Mouse (Mus musculus): Measurements from ENCODE around the gene Clstn2. TPM values are rescaled to one million over a fixed set of nuclear protein-coding genes. Genes with fewer than 3 reads are reported as not detected.

The Clstn2 gene
- total and polyA plus RNA-seq, 2 experiments from 2014 or later, result 10.1 to 51.6 TPM

DNA sequence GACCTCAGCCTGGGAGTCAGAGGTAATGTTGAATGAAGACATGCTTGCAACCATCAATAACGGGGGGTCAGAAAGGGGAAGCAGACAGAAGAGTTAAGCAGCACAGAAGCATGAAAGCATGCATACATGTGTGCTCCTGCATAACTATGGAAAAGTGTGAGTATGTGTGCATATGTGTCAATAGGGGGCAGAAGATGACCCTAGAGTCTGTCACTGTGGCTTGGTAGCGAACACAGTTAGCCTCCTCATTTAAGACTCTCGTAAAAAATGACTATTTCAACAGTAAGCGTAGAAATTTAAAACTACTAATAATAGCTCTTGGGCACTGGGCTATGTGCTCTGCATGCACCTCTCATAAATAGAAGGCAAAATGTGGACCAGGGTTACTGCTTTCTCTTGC is 573.2 kb downstream of the Clstn2 start:
- H3K4me3 ChIP-seq (ENCODE audit: low read length), result no peak overlapping the region
- no peaks in the 10 kb centered on the region for H3K9me3 ChIP-seq (ENCODE audit: low read length)
- no peak overlapping the region for H3K4me2 ChIP-seq (ENCODE audit: low read depth, low read length)
- 72% methylated on average over 4 of the region's 4 CpGs for WGBS
- no peak overlapping the region for H3K9ac ChIP-seq (replicated peaks; ENCODE audit: low read length)
- no peak for ATAC-seq
- no peak for DNase-seq (ENCODE audit: low spot score)
- H3K36me3 ChIP-seq (ENCODE audit: insufficient read depth, low read length), result no peaks in the 10 kb centered on the region
- no peak overlapping the region for H3K27ac ChIP-seq
- 0 out of 2 replicates have a peak, but pooled peaks cover 3% of the 10 kb centered on the region for H3K27me3 ChIP-seq (ENCODE audit: insufficient read depth, low read length)
- H3K4me1 ChIP-seq (ENCODE audit: insufficient read depth, low read length), result no peaks in the 10 kb centered on the region
- peak; percentile 62 for TF ChIP-seq CTCF (IDR thresholded peaks at IDR 0.05; ENCODE audit: low read depth)

DNA sequence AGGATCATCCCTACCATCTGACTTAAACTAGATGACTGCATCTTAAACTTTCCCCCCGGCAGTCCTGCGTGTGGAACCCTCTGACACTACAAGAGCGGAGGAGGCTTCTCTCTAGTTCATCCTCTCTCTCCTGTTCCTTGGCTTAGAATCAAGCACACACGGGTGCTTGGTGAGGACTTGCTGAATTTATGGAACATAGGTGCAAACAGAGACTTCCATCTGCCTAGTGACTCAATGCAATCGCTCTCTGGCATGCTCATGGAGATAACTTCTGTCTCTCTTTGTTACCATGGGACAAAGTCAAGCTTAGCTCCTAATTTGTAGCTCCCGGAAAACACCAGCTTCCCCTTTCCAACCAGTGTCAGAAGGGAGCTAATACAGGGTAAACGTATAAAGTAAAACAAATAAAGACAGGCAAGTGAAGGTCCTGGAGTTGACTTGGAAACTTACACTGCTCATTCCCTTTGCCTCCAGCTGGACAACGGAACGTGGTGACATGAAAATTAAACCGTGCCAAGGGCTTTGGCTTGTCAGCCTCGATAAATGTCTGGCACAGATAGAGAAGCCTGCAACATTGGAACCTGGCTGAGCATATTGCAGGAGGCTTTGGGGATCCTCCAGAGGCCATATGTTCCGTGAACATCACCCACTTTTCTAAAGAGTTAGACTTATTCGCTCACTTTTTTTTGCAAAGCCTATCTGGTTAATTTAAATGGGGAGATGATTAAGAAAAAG is 583.5 kb downstream of the Clstn2 start:
- 57% methylated on average over 13 of the region's 13 CpGs for WGBS
- TF ChIP-seq CTCF (IDR thresholded peaks at IDR 0.05; ENCODE audit: low read depth), result no peak
- DNase-seq (ENCODE audit: low spot score) (peak; percentile 71), ATAC-seq (no peak)
- H3K4me2 ChIP-seq (ENCODE audit: low read depth, low read length), result no peak overlapping the region
- no peaks in the 10 kb centered on the region for H3K9me3 ChIP-seq (ENCODE audit: low read length)
- H3K36me3 ChIP-seq (ENCODE audit: insufficient read depth, low read length), result no peaks in the 10 kb centered on the region
- no peaks in the 10 kb centered on the region for H3K27me3 ChIP-seq (ENCODE audit: insufficient read depth, low read length)
- H3K27ac ChIP-seq, result no peak overlapping the region
- no peaks in the 10 kb centered on the region for H3K4me1 ChIP-seq (ENCODE audit: insufficient read depth, low read length)
- H3K9ac ChIP-seq (replicated peaks; ENCODE audit: low read length), result no peak overlapping the region
- H3K4me3 ChIP-seq (ENCODE audit: low read length), result no peak overlapping the region

DNA sequence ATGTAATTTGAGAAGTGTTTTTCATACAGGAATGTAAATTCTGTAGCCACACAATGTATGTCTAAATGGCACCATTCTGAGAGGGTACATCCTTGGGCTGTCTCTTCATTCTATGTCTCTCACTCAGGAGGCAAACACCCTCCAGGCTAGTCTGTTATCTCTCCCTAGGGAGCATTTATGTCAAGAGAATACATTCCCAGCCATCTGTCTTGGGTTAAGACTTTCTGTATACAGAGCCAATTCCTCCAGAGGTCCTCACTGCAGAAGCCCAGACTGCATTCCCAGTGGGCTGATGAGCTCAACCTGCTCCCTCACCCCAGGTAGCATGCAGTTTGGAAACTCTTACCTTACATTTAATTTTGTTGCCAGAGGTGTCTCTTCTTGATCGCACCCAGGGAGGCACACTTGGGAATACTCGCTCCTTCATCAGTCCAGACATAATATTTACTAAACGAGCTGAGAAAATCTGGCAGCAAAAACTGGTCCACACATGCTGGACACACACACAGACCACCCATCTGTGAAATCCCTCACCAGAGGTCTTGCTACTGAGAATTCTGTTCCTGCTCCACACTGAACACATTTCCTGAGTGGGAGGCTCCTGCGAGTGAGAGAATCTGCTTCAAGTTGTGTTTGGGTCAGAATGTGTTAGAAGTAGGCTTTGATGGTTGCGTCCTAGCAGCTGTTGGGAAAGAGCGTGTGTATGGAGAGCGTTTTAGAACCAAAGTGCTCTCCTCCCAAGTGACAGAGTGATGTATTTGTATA is 592.9 kb downstream of the Clstn2 start:
- no peak overlapping the region for H3K9ac ChIP-seq (replicated peaks; ENCODE audit: low read length)
- H3K9me3 ChIP-seq (ENCODE audit: low read length), result no peaks in the 10 kb centered on the region
- H3K4me3 ChIP-seq (ENCODE audit: low read length), result no peak overlapping the region
- no peak overlapping the region for H3K27ac ChIP-seq
- H3K4me1 ChIP-seq (ENCODE audit: insufficient read depth, low read length), result no peaks in the 10 kb centered on the region
- H3K27me3 ChIP-seq (ENCODE audit: insufficient read depth, low read length), result no peaks in the 10 kb centered on the region
- no peaks in the 10 kb centered on the region for H3K36me3 ChIP-seq (ENCODE audit: insufficient read depth, low read length)
- TF ChIP-seq CTCF (IDR thresholded peaks at IDR 0.05; ENCODE audit: low read depth), result no peak
- 40% methylated on average over 7 of the region's 7 CpGs for WGBS
- H3K4me2 ChIP-seq (ENCODE audit: low read depth, low read length), result no peak overlapping the region
- DNase-seq (ENCODE audit: low spot score) (peak; percentile 24), ATAC-seq (no peak)

DNA sequence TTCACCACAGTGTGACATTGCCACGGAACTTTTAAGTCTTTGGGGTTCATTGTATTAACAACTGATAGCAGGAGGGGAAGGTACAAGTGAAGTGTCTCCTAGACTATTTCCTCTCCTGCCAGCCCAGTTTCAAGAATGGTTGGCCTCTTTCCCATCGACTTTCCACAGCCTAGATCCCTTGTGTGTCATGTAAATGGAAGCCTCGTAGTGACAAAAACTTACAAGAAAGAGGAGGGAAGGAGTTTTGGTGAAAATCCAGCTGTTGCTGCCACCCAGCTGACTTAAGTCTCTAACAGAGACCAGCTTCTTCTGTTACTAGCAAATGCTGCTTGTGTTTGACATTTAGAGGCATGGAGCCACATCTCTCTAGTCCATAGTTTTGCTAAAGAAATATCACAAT is 598.3 kb downstream of the Clstn2 start:
- no peaks in the 10 kb centered on the region for H3K36me3 ChIP-seq (ENCODE audit: insufficient read depth, low read length)
- no peak for ATAC-seq
- H3K9ac ChIP-seq (replicated peaks; ENCODE audit: low read length), result no peak overlapping the region

DNA sequence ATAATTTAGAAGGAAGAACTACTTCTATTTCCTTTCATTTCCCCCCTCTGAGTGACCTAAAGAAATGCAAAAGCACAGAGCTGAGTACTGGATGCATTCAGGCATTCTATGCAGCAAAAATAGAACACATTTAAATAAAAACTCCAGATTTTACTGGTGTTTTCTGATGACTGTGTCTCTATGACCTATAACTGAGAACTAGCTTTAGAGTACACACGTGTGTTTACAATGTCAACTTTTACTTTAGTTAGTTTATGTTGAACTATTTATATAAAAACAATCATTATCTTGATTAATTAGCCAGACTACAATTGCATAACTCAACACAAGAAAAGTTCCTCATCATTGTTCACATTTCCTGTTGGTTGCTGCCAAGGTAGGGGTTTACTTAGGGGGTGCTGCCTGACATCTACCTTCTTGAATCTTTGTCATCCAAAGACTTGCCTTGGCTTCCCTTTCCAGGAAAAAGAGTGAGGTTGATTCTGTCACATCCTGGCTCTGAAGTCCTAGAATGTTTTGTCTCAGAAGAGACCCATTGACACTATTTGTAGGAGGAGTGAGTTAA is 603.0 kb downstream of the Clstn2 start:
- Histone ChIP-seq H3K27ac (no peak overlapping the region), H3K27me3 (ENCODE audit: insufficient read depth, low read length) (no peaks in the 10 kb centered on the region), H3K4me1 (ENCODE audit: insufficient read depth, low read length) (no peaks in the 10 kb centered on the region), H3K4me3 (ENCODE audit: low read length) (no peak overlapping the region), H3K9me3 (ENCODE audit: low read length) (no peaks in the 10 kb centered on the region), H3K4me2 (ENCODE audit: low read depth, low read length) (no peak overlapping the region), H3K36me3 (ENCODE audit: insufficient read depth, low read length) (no peaks in the 10 kb centered on the region), H3K9ac (replicated peaks; ENCODE audit: low read length) (no peak overlapping the region)
- DNase-seq (ENCODE audit: low spot score) (no peak), ATAC-seq (no peak)
- no peak for TF ChIP-seq CTCF (IDR thresholded peaks at IDR 0.05; ENCODE audit: low read depth)
- WGBS, result 87% methylated on average over 1 of the region's 1 CpGs

More for the DNA sequence above, 598.3 kb downstream of the Clstn2 start:
- no peaks in the 10 kb centered on the region for H3K27me3 ChIP-seq (ENCODE audit: insufficient read depth, low read length)
- no peaks in the 10 kb centered on the region for H3K4me1 ChIP-seq (ENCODE audit: insufficient read depth, low read length)
- no peak for DNase-seq (ENCODE audit: low spot score)
- 53% methylated on average over 3 of the region's 3 CpGs for WGBS
- no peak overlapping the region for H3K27ac ChIP-seq
- no peak overlapping the region for H3K4me2 ChIP-seq (ENCODE audit: low read depth, low read length)
- H3K4me3 ChIP-seq (ENCODE audit: low read length), result no peak overlapping the region
- TF ChIP-seq CTCF (IDR thresholded peaks at IDR 0.05; ENCODE audit: low read depth), result no peak
- no peaks in the 10 kb centered on the region for H3K9me3 ChIP-seq (ENCODE audit: low read length)

DNA sequence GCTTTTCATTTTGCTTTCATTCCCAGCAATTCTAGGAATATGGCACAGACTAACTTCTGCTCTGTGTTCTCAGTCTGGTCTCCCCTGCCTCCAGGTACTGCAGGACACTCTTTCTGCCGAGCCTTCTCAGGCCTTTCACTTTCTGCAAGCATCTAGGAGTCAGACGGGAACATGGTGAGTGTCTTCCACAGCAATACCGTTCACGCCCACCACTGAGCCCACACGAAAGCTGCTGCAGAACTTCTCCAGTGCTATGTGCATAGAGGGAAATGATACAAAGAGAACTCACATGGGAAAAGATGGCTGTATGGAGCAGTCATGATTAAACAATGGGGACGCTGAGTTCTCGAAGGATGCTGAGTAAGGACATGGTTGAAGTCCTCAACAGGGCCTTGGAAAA is 604.9 kb downstream of the Clstn2 start:
- Histone ChIP-seq H3K36me3 (ENCODE audit: insufficient read depth, low read length) (no peaks in the 10 kb centered on the region), H3K4me1 (ENCODE audit: insufficient read depth, low read length) (no peaks in the 10 kb centered on the region), H3K4me2 (ENCODE audit: low read depth, low read length) (no peak overlapping the region), H3K4me3 (ENCODE audit: low read length) (no peak overlapping the region), H3K9me3 (ENCODE audit: low read length) (no peaks in the 10 kb centered on the region), H3K27ac (no peak overlapping the region), H3K9ac (replicated peaks; ENCODE audit: low read length) (no peak overlapping the region), H3K27me3 (ENCODE audit: insufficient read depth, low read length) (no peaks in the 10 kb centered on the region)
- 89% methylated on average over 7 of the region's 7 CpGs for WGBS
- ATAC-seq (no peak), DNase-seq (ENCODE audit: low spot score) (no peak)
- no peak for TF ChIP-seq CTCF (IDR thresholded peaks at IDR 0.05; ENCODE audit: low read depth)
